Mouse (Mus musculus) brain, embryonic 14.5 days (tissue): ENCODE results near the gene Cldn20.

Experiments
- CTCF ChIP-seq: fragments of 200-500 bp; IDR thresholded peaks from 2 replicates; pipeline ENCODE4 v1.5.1; 2012; ENCODE audit warnings: inconsistent platforms, mild to moderate bottlenecking, moderate library complexity, borderline replicate concordance; ENCODE audit not compliant: insufficient read depth, insufficient read length; ENCODE audit errors: extremely low read depth
- POLR2A ChIP-seq: fragments of 200-500 bp; IDR thresholded peaks from 2 replicates; pipeline ENCODE4 v1.6.1; 2012; ENCODE audit warnings: mild to moderate bottlenecking, inconsistent platforms, borderline replicate concordance; ENCODE audit not compliant: poor library complexity, insufficient read depth, insufficient read length, severe bottlenecking; ENCODE audit errors: extremely low read depth

DNA sequence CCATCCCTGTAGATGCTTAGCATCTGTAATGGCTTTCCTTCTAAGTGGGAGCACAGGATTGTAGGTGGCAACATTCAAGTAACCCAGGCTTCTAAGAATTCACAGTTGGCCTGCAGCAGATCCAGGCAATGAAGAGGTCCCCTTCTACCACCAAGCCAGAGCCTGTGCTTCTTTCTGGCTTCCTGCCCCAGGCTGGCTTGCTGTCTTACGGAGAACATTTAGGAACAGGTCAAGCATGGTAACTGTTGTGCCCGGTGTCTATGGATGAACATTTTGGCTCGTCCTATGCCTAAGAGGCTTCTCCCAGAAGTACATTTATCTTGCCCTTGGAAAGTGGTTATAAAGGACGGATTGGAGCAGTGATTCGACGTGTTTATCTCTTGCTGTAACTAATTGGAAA, 40.7 kb upstream of the Cldn20 start:
- TF ChIP-seq POLR2A: no peak
- no peak for TF ChIP-seq CTCF
